Mouse (Mus musculus): ENCODE measurements around the gene B4galt3. TPM values are rescaled to one million over a fixed set of nuclear protein-coding genes. Genes with fewer than 3 reads are reported as not detected.
"Not testable (repeated sequence)": the region's sequence is repeated elsewhere in the genome, so short reads cannot be mapped to it uniquely, and the experiment has no call there.

B4galt3 gene
- total RNA-seq, 2 experiments from 2014 or later: 19.5 to 25.7 TPM

DNA sequence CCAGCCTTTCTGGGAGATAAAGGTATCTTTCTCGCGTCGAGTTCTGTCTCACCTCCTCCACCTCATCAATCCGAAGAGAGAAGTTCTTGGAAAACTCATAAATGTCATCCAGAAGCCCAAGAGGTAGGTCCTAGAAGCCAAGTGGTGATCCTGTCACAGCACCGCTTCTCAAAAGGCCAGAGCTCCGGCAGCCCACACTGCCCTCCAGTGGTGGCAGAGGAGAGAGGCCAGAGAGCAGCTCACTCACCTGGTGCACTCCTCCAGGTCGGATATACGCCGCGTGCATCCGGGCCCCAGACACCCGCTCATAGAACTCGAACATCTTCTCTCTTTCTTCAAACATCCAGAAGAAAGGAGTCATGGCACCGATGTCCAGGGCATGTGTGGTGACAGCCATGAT lies 31.7 kb upstream of the B4galt3 start:
- peak; percentile 71 to 73 for DNase-seq
- intact Hi-C loops (cut with DNase I): loop anchor here (2.0 to 5.0 kb wide), 2 partner anchors 16 to 121 kb away; partner anchors contain the start of gene Tomm40l

DNA sequence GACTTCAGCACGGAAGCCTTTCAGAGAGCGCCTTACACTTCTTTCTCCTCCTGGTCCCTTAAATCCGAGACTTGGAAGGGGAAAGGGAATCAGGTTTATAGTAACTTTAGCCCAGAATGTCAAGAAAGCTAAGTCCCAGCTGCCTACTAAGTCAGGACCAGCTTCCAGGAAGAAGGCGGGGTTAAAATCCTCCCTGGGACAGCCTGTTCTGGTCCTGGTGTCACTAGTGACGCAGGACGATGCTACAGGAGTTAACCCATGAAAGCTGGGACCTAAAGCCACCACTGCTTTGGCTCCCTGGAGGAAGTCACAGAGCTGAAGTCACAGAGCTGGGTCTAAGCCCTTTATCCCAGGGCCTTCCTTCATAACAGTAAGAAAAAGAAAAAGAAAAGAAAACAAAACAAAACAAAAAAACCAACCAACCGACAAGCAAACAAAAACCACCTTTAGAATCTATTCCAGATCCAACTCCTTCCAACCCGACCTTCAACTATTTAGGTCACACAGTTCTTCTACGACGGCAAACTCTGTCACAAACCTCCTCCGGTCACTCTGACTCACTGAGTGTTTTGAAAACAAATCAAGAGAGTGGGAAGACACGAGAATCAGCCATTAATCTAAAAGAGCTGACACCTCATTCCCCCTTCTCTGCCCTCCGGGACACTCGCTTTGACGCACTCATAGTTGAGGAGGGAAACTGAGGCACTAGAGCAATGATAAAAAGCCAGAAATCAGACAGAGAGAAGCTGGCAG lies 30.0 kb upstream of the B4galt3 start:
- peak in 1 of 2 experiments; percentile 54 for DNase-seq
- intact Hi-C loops (cut with DNase I): loop anchor here (2.0 to 5.0 kb wide), 3 partner anchors 17 to 123 kb away; partner anchors contain the start of genes Ppox and Tomm40l

DNA sequence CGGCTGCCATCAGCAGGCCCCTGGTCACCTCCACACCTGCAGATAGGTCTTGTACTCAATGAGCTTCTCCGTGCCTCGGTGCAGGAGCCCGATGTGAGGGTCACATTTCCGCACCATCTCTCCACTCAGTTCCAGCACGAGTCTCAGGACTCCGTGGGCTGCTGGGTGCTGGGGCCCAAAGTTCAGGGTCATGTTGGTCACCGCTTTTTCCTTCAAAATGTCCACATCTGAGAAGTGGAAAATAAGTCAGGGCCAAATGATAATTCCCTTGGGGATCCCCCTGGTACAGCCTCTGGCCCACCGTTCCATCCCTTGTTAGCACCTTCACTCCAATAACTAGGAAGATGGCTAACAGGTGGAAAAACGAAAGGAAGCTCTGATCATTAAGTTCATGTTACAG lies 29.2 kb upstream of the B4galt3 start:
- intact Hi-C loops (cut with DNase I): loop anchor here (5.0 kb wide), 1 partner anchor 41 kb away; the partner anchor contains the start of gene Ppox
- DNase-seq: no peak

DNA sequence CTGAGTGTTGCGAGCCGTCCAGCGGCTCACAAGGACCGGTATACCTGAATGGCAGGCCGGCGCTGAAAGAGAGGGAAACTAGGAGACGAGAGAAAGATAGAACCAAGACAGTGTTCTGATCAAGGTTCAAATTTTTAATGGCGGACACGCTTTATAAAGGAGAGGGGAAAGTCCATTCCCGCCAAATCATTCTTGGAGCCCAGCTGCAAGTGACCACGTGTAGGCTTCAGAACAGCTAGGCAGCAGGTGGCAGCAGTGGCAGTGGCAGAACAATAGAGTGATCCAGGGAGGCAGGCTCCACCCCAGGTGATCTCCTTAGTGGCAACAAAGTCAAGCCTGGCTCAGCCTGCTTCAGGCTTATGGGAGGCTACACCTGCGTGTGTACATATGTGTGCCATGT lies 28.2 kb upstream of the B4galt3 start:
- DNase-seq: not testable (repeated sequence)
- intact Hi-C loops (cut with DNase I): loop anchor here (5.0 kb wide), 1 partner anchor 40 kb away; the partner anchor contains the start of gene Ppox

DNA sequence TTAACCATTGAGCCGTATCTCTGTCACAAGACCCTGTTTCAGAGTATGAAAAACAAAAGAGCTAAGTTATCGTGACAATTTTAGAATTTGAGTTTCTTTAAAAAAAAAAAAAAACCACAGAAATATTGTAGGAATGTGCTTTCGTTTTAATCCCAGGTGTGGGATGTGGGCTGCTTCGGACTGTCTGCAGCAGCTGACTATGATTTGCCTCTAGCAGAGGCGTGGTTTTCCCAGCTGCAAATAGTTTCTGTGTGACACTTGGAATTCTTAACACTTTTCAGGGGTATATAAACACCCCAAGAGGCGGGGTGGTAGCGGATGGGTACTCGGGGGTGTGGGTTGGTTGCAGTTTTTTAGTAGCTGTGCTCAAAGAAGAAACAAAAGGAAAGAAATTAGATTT lies 24.8 kb upstream of the B4galt3 start:
- intact Hi-C loops (cut with DNase I): no loop called here
- DNase-seq: no peak

DNA sequence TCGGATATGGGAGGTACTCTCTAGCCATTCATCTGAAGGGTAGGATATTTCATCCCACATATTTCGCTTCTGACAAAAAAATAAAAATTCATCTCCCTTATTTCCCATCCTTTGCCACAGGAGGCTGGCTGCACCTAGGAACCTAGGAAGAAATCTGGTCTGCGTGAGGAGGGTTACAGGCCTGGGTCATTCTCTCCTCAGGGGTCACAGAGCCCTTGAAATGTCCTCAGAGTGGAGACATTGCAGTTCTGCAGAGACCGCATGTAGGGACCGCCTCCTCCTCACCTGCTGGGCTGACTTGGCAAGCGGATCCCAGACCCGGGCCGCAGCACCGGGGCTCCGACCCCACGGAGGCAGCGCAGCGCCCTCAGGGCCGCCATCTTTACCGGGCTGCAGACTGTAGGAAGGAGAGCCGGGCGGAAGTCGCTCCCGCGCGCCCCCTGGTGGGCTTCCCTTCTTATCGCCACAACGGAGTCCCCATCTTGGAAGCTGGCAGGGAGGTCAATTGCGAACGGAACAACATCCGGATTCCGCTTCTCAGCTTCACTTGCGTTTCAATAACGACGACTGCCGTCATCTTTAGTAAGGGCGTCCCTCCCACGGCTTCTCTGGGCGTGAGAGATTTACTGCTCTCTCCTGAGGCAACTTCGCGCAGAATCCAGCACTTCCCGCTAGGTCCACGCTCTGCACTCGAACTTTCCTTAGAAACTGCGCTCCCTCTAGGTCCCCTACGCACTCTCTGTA lies 23.2 kb upstream of the B4galt3 start:
- intact Hi-C loops (cut with DNase I): no loop called here
- peak; percentile 98 to 99 for DNase-seq

DNA sequence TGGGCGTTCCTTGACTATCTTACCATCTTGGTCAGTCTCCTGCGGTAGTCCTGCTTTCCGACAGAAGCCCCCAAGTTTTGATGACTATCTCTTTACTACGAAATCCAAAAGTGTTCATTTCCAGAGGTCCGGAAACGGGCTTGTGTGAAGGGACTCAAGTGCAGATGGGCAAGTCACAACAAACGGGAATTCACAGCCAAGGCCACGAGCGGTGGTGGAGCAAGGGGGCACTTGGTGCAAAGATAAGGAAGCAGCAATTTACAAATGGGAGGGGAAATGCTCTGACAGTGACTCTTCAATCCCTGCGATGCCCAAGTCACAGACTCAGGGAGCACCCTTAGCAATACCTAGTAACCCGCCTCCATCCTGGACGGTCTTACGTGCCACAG lies 22.7 kb upstream of the B4galt3 start:
- intact Hi-C loops (cut with DNase I): no loop called here
- DNase-seq: no peak

DNA sequence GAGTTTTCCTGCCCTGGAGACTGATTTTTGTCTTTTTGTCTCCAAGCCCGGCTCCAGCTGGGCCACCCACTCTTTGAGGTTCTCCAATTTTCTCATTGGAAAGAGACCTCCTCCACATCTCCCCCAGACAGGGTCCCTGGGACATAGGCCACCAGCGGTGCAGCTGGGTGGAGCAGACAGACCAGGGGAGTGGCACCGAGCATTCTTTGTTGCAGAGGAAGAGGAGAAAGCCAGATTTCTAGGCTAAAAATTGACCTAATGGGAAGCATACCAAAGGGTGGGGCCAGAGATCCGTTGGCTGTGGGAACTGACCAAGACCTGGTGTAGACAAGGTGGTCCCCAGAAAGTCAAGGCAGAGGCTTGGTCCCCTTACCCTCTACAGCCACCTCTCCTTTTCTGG lies 22.2 kb upstream of the B4galt3 start:
- intact Hi-C loops (cut with DNase I): no loop called here

DNA sequence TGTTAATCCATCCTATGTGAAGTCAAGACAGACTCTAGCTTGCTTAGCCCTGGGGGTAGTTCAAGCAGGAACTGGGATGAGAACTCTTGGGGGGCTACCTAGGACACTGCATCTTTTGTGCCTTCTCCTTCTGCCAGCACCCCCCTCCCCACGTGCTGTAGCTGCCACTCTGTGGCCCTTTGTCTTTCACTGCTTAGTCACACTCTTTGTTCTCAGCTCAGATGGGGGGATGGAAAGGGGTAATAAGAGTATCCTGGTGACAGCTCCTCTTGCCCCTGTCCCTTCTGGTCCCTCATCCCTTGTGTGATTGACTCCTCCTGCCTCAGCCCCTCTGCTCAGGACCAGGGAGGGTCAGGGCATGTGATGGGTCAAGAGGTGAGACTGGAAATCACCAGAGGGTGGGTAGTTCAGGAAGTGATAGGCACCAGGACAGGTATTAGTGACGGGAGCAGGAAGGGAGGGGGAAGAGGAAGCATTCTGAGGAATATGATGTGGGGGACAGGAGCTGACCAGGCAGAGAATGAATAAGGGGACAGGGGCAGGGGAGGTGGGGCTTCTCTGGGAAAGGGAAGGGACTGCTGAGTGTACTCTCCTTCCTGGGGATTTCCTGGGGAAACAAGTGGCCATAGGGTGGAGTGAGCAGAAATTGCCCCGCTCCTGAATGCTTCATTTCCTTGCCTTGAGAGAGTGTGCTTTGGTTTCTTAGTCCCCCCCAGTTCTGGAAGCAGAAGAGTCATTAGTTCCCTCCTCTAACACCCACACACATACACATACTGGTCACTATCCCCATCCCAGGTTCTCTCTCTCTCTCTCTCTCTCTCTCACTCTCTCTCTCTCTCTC lies 21.5 kb upstream of the B4galt3 start:
- intact Hi-C loops (cut with DNase I): no loop called here
- no peak for DNase-seq

More for the DNA sequence above, 22.2 kb upstream of the B4galt3 start:
- DNase-seq: peak in 1 of 2 experiments; percentile 38

DNA sequence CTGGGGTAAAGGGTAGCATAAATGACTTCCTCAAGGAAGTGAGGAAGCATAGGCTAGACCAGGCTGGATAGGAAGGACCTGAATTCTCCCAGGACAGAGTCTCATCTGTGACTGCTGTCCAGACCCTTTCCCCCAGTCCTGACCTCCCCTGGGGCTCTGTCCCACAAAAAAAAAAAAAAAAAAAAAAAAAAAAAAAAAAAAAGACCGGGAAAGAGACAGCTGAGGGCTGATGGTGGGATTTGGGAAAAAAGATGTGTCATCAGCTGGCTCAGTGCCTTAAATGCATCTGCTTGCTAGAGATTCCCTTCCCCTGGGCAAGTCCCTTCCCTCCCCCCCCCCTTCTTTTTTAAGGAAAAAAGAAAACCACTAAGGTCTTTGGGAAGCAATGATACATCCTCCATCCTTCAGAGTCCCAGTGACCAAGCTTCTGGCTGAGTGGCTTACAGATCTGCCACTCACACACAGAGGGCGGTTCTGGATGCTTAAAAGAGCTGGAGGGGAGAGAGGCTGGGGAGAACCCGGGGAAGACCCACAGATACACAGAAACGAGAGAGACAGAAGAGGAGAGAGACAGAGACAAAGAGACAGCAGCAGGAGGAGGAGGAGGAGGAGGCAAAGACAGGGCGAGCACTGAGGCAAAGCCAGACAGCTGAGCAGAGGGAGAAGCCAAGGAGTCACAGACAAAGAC lies 20.1 kb upstream of the B4galt3 start, which contains the start of gene Adamts4:
TSS of gene Adamts4 (plus strand) at position 509 of the 688 bp plus-strand sequence.
- peak; percentile 63 to 72 for DNase-seq
- intact Hi-C loops (cut with DNase I): no loop called here

DNA sequence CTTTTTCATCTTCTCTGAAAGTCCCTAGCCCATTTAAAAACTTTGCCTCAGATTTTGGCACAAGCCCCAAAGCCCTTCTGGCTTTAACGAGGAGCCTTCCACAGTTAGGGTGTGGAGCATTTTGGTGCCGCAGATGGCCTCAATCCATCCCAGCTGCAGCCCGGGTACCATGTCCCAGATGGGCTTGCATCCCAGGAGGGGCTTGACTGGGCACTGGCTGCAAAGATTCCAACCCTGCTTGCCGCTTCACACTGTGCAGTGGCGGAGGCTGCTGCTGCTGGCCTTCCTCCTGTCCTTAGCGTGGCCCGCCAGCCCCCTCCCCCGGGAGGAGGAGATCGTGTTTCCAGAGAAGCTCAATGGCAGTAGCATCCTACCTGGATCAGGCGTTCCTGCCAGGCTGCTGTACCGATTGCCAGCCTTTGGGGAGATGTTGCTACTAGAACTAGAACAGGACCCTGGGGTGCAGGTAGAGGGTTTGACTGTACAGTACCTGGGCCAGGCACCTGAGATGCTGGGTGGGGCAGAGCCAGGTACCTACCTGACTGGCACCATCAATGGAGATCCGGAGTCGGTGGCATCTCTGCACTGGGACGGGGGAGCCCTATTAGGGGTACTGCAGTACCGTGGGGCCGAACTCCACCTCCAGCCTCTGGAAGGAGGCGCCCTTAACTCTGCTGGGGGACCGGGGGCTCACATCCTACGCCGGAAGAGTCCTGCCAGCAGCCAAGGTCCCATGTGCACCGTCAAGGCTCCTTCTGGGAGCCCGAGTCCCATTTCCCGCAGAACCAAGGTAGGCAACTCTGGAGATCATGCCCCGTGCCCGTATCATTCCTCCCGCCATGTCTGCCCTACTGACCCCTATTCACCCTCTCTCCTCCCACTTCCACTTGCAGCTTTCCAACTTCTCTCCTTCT lies 19.2 kb upstream of the B4galt3 start, which contains the start of gene Ndufs2:
TSS of gene Ndufs2 (minus strand) at position 709 of the 914 bp plus-strand sequence.
- intact Hi-C loops (cut with DNase I): no loop called here
- DNase-seq: peak; percentile 42 to 44

DNA sequence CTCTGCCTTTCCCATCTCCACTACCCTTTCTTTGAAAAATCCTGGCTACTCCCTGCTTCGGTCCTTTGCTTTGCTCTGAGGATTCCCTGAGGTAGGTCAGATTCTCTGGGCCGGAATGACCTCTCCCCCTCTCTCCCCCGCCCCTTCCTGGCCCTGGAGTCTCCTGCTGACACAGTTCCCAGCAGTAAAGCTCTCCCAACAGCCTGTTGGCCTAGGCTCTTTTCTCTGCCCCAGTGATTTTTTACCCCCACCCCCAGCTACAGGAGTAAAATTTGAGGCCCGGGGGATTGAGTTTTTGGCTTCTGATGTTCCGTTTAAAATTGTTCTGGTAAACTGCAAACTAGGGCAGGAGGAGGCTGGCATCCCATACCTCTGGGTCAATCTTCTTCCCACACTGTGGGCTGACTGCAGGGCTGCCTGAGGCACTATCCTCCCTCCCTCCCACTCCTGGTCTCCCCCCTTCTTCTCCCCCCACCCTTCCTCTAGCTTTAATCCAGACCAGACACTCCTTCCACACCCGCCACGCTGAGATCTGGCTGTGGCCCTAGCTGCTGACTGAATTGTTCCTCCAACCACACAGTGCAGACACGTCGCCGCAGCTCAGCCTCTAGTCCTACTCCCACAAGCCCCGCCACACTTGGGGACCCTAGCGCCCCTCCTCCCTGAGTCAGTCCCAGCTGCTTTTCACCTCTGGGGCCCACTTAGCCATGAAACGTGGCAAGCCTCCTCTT lies 18.4 kb upstream of the B4galt3 start:
- intact Hi-C loops (cut with DNase I): no loop called here
- peak; percentile 53 to 60 for DNase-seq

DNA sequence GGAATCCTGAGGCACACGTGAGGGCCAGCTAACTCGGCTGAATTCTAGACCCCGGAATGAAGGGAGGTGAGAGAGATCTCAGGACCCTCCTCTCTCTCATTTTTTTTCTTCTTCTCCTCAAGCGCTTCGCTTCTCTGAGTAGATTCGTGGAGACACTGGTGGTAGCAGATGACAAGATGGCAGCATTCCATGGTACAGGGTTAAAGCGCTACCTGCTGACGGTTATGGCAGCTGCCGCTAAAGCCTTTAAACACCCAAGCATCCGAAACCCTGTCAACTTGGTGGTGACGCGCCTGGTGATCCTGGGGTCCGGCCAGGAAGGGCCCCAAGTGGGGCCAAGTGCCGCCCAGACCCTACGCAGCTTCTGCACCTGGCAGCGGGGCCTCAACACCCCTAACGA lies 17.7 kb upstream of the B4galt3 start:
- intact Hi-C loops (cut with DNase I): no loop called here
- DNase-seq: no peak

DNA sequence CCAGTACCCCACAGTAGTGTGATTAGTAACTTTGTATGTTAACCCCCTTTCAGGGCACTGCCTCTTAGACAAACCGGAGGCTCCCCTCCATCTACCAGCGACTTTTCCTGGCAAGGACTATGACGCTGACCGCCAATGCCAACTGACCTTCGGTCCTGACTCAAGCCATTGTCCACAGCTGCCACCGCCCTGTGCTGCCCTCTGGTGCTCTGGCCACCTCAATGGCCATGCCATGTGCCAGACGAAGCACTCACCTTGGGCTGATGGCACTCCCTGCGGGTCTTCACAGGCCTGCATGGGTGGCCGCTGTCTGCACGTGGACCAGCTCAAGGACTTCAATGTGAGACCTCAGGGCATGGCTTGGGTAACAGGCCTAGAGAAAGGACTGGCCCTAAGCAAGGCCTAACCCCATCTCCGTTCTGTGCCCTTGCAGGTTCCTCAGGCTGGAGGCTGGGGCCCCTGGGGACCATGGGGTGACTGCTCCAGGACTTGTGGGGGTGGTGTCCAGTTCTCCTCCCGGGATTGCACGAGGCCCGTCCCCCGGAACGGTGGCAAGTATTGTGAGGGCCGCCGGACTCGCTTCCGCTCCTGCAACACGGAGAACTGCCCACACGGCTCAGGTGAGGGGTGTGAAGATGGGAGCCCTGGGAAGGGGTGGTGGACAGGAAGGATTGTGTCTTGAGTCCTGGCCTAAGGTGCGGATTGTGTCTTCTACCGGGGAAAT lies 13.9 kb upstream of the B4galt3 start:
- no peak for DNase-seq
- intact Hi-C loops (cut with DNase I): loop anchor here (2.0 kb wide), 2 partner anchors 33 to 137 kb away; partner anchors contain the start of gene Tomm40l

DNA sequence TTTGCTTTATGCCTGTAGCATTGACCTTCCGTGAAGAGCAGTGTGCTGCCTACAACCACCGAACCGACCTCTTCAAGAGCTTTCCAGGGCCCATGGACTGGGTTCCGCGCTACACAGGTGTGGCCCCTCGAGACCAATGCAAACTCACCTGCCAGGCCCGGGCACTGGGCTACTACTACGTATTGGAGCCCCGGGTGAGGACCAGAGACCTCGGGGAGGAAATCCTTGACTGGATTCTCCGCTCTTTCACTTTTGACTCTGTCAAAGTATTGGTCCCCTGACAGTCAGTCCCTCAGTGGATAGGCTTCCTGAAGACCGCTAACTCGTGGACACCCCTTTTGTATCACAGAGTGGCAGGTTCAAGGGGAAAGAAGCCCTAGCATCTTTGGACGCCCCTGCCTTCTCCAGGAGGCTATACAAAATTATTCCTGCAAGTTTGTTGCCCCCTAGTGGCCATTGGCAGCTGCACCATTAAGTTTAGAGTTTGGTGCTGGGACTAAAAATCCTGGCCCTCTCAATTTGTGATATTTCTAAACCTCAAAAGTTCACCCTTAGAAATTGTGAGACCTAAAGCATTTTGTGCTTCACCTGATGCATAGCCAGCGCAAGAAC lies 13.1 kb upstream of the B4galt3 start:
- DNase-seq: peak; percentile 66 to 79
- intact Hi-C loops (cut with DNase I): loop anchor here (2.0 kb wide), 2 partner anchors 34 to 138 kb away; partner anchors contain the start of gene Tomm40l

DNA sequence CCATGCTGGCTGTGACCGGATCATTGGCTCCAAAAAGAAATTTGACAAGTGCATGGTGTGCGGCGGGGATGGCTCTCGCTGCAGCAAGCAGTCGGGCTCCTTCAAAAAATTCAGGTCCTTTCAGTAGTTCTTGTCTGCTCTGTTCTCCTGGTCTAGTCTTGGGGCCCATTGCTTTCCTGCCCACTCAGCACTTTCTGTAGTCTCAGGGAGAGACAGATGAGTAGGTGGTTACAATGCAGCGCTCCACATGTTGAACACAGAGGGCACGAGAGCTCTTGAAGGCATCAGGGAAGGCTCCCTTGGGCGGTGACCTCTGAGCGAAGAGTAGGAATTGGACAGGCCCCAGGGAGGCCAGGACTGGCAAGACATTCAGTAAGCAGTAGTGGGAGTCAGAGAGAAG lies 12.3 kb upstream of the B4galt3 start:
- intact Hi-C loops (cut with DNase I): loop anchor here (2.0 kb wide), 2 partner anchors 35 to 139 kb away; partner anchors contain the start of gene Tomm40l
- DNase-seq: no peak

DNA sequence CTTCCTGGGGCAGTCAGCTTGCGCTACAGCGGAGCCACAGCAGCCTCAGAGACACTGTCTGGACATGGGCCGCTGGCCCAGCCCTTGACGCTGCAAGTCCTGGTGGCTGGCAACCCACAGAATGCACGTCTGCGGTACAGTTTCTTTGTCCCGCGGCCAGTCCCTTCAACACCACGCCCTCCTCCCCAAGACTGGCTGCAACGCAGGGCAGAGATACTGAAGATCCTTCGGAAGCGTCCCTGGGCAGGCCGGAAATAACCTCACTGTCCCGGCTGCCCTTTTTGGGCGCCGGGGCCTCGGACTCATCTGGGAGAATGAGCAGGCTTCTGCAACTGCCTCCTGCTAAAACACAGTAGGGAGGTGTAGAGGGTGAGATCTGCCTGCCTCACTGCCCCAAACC lies 11.2 kb upstream of the B4galt3 start:
- no peak for DNase-seq
- intact Hi-C loops (cut with DNase I): no loop called here

All from heart, postnatal 14 days (tissue).